Mouse (Mus musculus) retina, adult 2 months (tissue): ENCODE results near the gene Bloc1s4.

Experiments
- DNase-seq: peaks from one replicate; pipeline ENCODE4 v3.0.0-alpha.2; 2012; ENCODE audit warnings: low read depth, low spot score

Gene Bloc1s4

GRCm38 (mm10) chr5:36719601-36720000 lies 28.8 kb downstream of the Bloc1s4 start:
- no peak for DNase-seq

GRCm38 (mm10) chr5:36719135-36719534 lies 29.3 kb downstream of the Bloc1s4 start:
- DNase-seq = no peak

DNA sequence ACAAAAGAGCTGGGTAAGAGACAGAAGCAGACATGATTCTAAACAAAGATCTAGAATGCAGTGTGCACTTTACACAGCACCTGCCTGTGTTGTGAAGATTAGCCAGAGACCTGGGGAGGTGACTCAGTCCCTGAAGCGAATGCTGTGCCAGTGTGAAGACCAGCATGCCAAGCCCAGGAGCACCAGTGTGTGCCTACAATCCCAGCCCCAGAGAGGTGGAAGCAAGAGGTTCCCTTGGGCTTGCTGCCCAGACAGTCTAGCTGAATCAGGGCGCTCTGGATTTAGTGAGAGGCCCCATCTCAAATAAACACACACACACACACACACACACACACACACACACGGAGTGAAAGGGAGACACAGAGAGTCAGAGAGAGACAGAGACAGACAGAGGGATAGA lies 30.6 kb downstream of the Bloc1s4 start:
- no peak for DNase-seq

DNA sequence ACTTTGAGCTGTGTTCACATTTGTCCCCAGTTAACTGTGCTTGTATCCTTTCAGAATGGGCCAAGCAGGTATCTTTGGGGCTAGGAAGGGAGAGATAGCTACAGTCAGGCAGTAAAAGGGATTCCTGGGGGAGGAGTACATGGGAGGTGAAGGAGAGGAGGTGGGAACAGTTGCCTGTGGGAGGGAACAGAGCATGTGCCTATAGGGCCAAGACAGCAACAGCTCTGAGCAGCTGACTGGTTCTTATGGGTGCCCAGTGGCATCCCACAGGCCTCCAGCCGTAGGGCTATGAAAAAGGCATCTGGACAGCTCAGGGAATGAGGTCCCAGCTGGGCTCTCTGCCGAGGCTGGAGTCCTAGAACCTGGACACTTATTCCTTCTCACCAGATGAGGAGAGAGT lies 31.6 kb downstream of the Bloc1s4 start:
- no peak for DNase-seq

DNA sequence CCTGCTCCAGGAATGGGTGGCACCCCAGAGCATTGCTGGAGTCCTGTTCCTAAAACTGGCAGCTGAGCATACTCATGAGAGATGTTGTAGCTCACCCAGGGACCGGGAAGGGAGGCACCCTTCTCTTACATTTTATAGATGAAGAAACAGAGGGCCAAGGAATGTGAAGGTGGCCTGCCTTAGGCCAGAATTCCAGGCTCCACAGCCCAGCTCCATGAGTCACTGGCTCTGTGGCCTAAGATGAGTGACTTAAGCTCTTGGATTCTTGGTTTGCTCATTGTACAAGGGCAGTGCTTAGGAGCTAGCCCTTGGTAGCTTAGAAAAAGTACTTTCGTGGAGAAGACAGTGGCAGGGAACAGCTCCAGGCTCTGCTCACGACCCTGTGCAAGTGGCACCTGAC lies 33.6 kb downstream of the Bloc1s4 start:
- DNase-seq = no peak

DNA sequence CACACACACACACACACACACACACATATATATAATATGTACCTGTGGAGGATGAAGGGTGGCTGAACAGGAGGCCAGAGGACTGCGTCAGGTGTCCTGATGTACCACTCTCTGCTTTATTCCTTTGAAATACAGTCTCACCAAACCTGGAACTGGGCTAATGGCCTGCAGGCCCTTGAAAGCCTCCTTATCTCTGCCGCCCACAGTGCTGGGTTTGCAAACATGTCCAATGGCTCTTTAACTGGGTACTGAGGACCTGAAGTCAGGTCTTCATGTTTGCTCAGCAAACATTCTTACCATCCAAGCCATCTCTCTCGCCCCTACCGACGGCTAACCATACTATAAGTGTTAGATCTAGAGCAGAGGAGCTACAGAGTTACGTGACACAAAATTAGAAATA lies 34.8 kb downstream of the Bloc1s4 start:
- DNase-seq = no peak

GRCm38 (mm10) chr5:36712553-36713534 lies 35.6 kb downstream of the Bloc1s4 start:
- no peak for DNase-seq

- DNase-seq = no peak
These were observed 36.6 kb downstream of the Bloc1s4 start for GRCm38 (mm10) chr5:36711863-36712262.

DNA sequence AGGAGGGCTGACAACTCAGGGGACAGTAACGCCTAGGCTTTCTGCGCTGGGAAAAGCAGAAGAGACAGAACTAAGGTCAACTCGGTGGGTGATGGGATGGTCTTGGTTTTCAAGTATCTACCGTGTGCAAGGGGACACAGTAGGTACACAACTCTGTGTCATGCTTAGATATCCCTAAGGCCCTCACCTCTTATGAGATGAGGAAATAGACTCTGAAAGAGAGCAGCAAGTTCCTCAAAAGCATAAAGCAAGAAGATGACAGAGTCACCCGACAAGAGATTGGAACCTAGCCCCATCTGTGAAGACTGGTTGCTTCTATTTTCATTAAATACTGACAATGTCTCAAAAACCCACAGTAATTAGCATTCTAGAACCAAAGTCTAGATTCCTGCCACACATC lies 42.7 kb downstream of the Bloc1s4 start:
- no peak for DNase-seq

GRCm38 (mm10) chr5:36705390-36705789 lies 43.1 kb downstream of the Bloc1s4 start:
- DNase-seq = no peak

GRCm38 (mm10) chr5:36704684-36705083 lies 43.8 kb downstream of the Bloc1s4 start:
- no peak for DNase-seq

DNA sequence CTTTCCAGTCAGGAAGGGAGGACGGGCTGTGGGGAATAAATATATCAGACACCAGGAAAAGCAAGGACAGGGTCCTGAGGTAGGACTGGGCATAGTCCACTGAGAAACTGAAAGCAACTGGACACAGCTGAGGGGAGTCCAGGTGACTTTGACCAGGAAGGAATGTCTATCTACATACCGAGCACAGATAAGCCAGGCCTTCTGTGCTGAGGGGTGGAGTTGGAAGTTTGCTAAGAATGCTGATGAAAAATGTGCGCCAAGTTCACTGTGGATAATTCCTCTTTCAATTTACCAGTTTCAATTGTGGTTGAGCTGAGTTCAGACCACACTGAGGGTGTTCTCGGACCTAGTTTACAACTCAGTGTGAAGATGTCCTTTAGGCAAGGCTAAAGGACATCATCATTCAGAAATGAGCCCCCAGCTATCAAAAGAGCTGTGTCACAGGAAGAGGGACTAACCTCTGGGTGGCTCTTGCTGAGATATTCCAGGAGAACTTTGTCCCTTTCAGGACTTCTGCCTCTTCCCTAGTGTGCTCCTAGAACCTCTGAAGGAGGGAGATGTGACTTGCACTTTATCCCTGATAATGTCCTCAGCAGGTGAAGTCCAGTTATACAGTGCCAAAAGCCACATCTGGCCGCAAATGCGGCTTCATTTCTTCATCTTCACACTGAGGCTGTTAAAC lies 47.4 kb downstream of the Bloc1s4 start:
- no peak for DNase-seq

DNA sequence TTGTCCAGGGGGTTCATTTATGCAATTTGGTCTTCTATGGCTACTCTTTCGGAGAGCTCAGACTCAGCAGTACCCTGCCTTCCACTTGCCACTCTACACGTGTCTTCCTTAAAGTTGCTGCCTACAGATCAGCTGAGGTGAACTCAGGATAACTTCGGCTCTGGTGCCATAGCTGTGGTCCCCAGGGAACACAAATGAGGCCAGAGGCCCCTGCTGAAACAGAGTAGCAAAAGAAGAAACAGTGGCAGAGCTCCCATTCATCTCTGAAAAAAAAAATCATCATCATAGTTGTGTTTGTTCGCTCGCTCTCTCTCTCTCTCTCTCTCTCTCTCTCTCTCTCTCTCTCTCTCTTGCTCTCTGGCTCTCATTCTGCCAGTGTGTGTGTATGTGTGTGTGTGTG lies 49.8 kb downstream of the Bloc1s4 start:
- no peak for DNase-seq

GRCm38 (mm10) chr5:36698067-36698670 lies 50.3 kb downstream of the Bloc1s4 start:
- DNase-seq = no peak
